Mouse (Mus musculus): ENCODE measurements around the gene Kctd7.

DNA sequence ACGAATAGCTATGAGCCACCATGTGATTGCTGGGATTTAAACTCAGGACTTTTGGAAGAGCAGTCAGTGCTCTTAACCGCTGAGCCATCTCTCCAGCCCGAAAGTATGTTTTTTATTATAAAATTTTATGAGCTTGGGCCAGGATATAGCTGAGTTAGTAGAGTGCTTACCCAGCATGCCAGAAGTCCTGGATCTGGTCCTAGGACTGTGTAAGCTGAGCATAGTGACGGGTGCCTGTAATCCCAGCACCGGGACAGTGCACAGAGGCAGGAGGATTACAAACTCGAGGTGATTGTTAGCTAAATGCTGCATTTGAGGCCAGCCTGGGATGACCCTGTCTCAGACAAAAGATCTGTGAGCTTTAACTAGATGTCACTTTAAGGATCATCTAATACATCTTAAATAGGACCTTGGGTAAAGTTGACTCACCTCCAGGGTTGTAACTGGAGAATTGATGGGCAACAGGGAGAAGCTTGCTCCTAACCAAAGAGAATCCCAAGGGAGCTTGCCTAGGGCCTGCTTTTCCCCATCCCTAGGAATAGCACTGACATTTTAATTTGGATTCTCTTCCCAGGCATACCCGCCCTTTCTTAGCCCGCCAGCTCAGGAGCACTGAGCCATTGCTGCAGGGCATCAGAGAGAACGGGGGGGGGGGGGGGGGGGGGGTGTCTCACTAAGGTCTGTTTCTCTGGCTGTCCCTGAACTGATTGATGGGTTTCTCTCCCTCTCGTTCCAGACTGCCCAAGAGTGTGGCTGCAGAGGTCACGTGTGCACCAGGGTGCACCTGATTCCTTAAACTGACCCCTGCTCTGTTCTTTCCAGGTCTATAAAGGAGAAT, 15.8 kb upstream of the Kctd7 start:
- no peak for TF ChIP-seq CTCF (IDR thresholded peaks at IDR 0.05)
- no peak for TF ChIP-seq EP300 (IDR thresholded peaks at IDR 0.05)
